Mouse (Mus musculus): ENCODE measurements around the gene Vmn1r203.
"Not testable (repeated sequence)": the region's sequence is repeated elsewhere in the genome, so short reads cannot be mapped to it uniquely, and the experiment has no call there.

Gene Vmn1r203

GRCm38 (mm10) chr13:22517814-22518213 is at the start of gene Vmn1r203:
Gene Vmn1r203 (plus strand): TSS chr13:22518114.
- DNase-seq (ENCODE audit: low spot score) = no peak

GRCm38 (mm10) chr13:22471623-22472022 is 46.3 kb upstream of the Vmn1r203 start, which contains the start of gene Vmn1r201:
Gene Vmn1r201 (plus strand): TSS chr13:22471923.
- no peak for DNase-seq (ENCODE audit: low spot score)

- no peak for DNase-seq (ENCODE audit: low spot score)
Measured at GRCm38 (mm10) chr13:22502431-22502830, 15.5 kb upstream of the Vmn1r203 start.

GRCm38 (mm10) chr13:22505281-22505680 is 12.6 kb upstream of the Vmn1r203 start, which contains the start of gene Vmn1r202:
Gene Vmn1r202 (minus strand): TSS chr13:22505381.
- DNase-seq (ENCODE audit: low spot score) = no peak

- DNase-seq (ENCODE audit: low spot score) = not testable (repeated sequence)
Measured at GRCm38 (mm10) chr13:22552898-22553297, 35.0 kb downstream of the Vmn1r203 start, which contains the start of gene Vmn1r204. Gene Vmn1r204 (plus strand): TSS chr13:22553198.

- not testable (repeated sequence) for DNase-seq (ENCODE audit: low spot score)
Measured at GRCm38 (mm10) chr13:22574911-22575310, 57.0 kb downstream of the Vmn1r203 start.

All from yolk sac, embryonic 10.5 days (tissue).